Mouse (Mus musculus) MEL (cell line): Measurements from ENCODE around the gene Cntfr. TPM values are rescaled to one million over a fixed set of nuclear protein-coding genes. Genes with fewer than 3 reads are reported as not detected.

Source experiments
- DNase-seq: peaks from one replicate; pipeline ENCODE4 v3.0.0; 2011; ENCODE audit warnings: low read depth, low spot score
- H3K27ac ChIP-seq: 2 replicates; pipeline ENCODE4 v1.5.1; 2012; ENCODE audit warnings: low read depth, mild to moderate bottlenecking, control low read depth, low read length, moderate library complexity; ENCODE audit not compliant: control insufficient read depth
- H3K27me3 ChIP-seq, 2 experiments: fragments of 150-350 bp in 1 of 2; sonication (generic) in 1 of 2; 2 replicates each; pipeline ENCODE4 v1.6.1; 2012; ENCODE audit warnings: low read length in 2 of 2, mild to moderate bottlenecking in 2 of 2, improper control_type of control experiment in 1 of 2, moderate library complexity in 1 of 2; ENCODE audit not compliant: insufficient read depth in 2 of 2, control insufficient read depth in 1 of 2
- H3K36me3 ChIP-seq, 2 experiments: 2 replicates each; pipeline ENCODE4 v1.6.1; 2012 to 2014; ENCODE audit warnings: low read length in 2 of 2, improper control_type of control experiment in 1 of 2, inconsistent platforms in 1 of 2, mild to moderate bottlenecking in 1 of 2; ENCODE audit not compliant: insufficient read depth in 2 of 2, control insufficient read depth in 1 of 2
- H3K4me1 ChIP-seq, 2 experiments: fragments of 150-350 bp in 1 of 2; sonication (generic) in 1 of 2; 2 replicates each; pipeline ENCODE4 v1.6.1; 2012; ENCODE audit warnings: low read length in 2 of 2, improper control_type of control experiment in 1 of 2, mild to moderate bottlenecking in 1 of 2; ENCODE audit not compliant: insufficient read depth in 2 of 2, control insufficient read depth in 1 of 2
- H3K4me3 ChIP-seq, 2 experiments: fragments of 150-350 bp in 1 of 2; sonication (generic) in 1 of 2; 2 replicates each; pipeline ENCODE4 v1.5.1; 2012; ENCODE audit warnings: low read depth in 2 of 2, low read length in 2 of 2, mild to moderate bottlenecking in 2 of 2, moderate library complexity in 2 of 2, control low read depth in 1 of 2, improper control_type of control experiment in 1 of 2; ENCODE audit not compliant: control insufficient read depth in 1 of 2, insufficient read depth in 1 of 2
- H3K79me2 ChIP-seq: 2 replicates; pipeline ENCODE4 v1.6.1; 2012; ENCODE audit warnings: mild to moderate bottlenecking, low read length, moderate library complexity; ENCODE audit not compliant: control insufficient read depth, poor library complexity, insufficient read depth
- H3K9ac ChIP-seq: 2 replicates; pipeline ENCODE4 v1.6.1; 2012; ENCODE audit warnings: low read depth, mild to moderate bottlenecking, control low read depth, low read length, moderate library complexity; ENCODE audit not compliant: control insufficient read depth, poor library complexity, severe bottlenecking
- H3K9me3 ChIP-seq: fragments of 150-350 bp; sonication (generic); replicated peaks from 2 replicates; pipeline ENCODE4 v1.6.1; 2012; ENCODE audit warnings: mild to moderate bottlenecking, low read length, improper control_type of control experiment, moderate library complexity; ENCODE audit not compliant: insufficient read depth
- BHLHE40 ChIP-seq: IDR thresholded peaks from 2 replicates; pipeline ENCODE4 v1.6.1; 2012; ENCODE audit warnings: low read depth, mild to moderate bottlenecking, inconsistent platforms, low read length, improper control_type of control experiment, borderline replicate concordance
- CHD1 ChIP-seq: IDR thresholded peaks from 2 replicates; pipeline ENCODE4 v1.6.1; 2012; ENCODE audit warnings: low read depth, mild to moderate bottlenecking, inconsistent platforms, low read length, improper control_type of control experiment
- CTCF ChIP-seq, 3 experiments: IDR thresholded peaks in 2 of 3; conservative IDR thresholded peaks in 1 of 3; 2 replicates each; pipeline ENCODE4 v1.5.1; 2011 to 2012; ENCODE audit warnings: low read length in 3 of 3, low read depth in 2 of 3, mild to moderate bottlenecking in 2 of 3, improper control_type of control experiment in 1 of 3, inconsistent platforms in 1 of 3, mixed read lengths in 1 of 3, moderate library complexity in 1 of 3; ENCODE audit not compliant: control insufficient read depth in 1 of 3, insufficient read depth in 1 of 3, poor library complexity in 1 of 3, severe bottlenecking in 1 of 3
- EP300 ChIP-seq, 2 experiments: IDR thresholded peaks; 2 replicates each; pipeline ENCODE4 v1.6.1; 2011; ENCODE audit warnings: improper control_type of control experiment in 2 of 2, low read length in 2 of 2, low read depth in 1 of 2, mild to moderate bottlenecking in 1 of 2
- MAFK ChIP-seq: IDR thresholded peaks from 2 replicates; pipeline ENCODE4 v1.6.1; 2011; ENCODE audit warnings: low read depth, mild to moderate bottlenecking, low read length, improper control_type of control experiment, borderline replicate concordance
- MAX ChIP-seq: IDR thresholded peaks from 2 replicates; pipeline ENCODE4 v1.6.1; 2011; ENCODE audit warnings: low read length, improper control_type of control experiment
- MYB ChIP-seq: IDR thresholded peaks from 2 replicates; pipeline ENCODE4 v1.6.1; 2011; ENCODE audit warnings: mild to moderate bottlenecking, low read depth, low read length, improper control_type of control experiment
- NELFE ChIP-seq: IDR thresholded peaks from 2 replicates; pipeline ENCODE4 v1.6.1; 2011; ENCODE audit warnings: low read depth, low read length, improper control_type of control experiment
- NRF1 ChIP-seq: IDR thresholded peaks from 2 replicates; pipeline ENCODE4 v1.6.1; 2014; ENCODE audit warnings: low read depth, mild to moderate bottlenecking, inconsistent platforms, low read length, improper control_type of control experiment, moderate library complexity; ENCODE audit not compliant: poor library complexity, insufficient read depth, severe bottlenecking
- POLR2AphosphoS2 ChIP-seq: IDR thresholded peaks from 2 replicates; pipeline ENCODE4 v1.6.1; 2011; ENCODE audit warnings: low read length, improper control_type of control experiment
- POLR2AphosphoS5 ChIP-seq: IDR thresholded peaks from 2 replicates; pipeline ENCODE4 v1.6.1; 2012; ENCODE audit warnings: low read depth, borderline replicate concordance, mild to moderate bottlenecking, inconsistent platforms, low read length, moderate library complexity, mixed read lengths
- RAD21 ChIP-seq: IDR thresholded peaks from 2 replicates; pipeline ENCODE4 v1.6.1; 2011; ENCODE audit warnings: mild to moderate bottlenecking, low read depth, low read length, improper control_type of control experiment
- RCOR1 ChIP-seq: IDR thresholded peaks from 2 replicates; pipeline ENCODE4 v1.6.1; 2012; ENCODE audit warnings: low read depth, mild to moderate bottlenecking, inconsistent platforms, low read length, improper control_type of control experiment
- SMC3 ChIP-seq: IDR thresholded peaks from 2 replicates; pipeline ENCODE4 v1.6.1; 2011; ENCODE audit warnings: low read depth, low read length, improper control_type of control experiment
- UBTF ChIP-seq: IDR thresholded peaks from 2 replicates; pipeline ENCODE4 v1.6.1; 2012; ENCODE audit warnings: low read depth, mild to moderate bottlenecking, inconsistent platforms, low read length, improper control_type of control experiment, moderate library complexity, borderline replicate concordance; ENCODE audit not compliant: insufficient read depth
- ZC3H11A ChIP-seq: IDR thresholded peaks from 2 replicates; pipeline ENCODE4 v1.6.1; 2012; ENCODE audit warnings: low read depth, mild to moderate bottlenecking, inconsistent platforms, low read length, improper control_type of control experiment
- polyA plus RNA-seq, 2 experiments: library from polyadenylated mRNA; stranded (reverse) in 1 of 2; unstranded in 1 of 2; fragments of >175 nt in 1 of 2; fragments of >200 nt in 1 of 2; gene quantifications; 2 replicates each; pipeline versions ENCODE4 v1.2.1 to v1.2.4; 2012; ENCODE audit warnings: low replicate concordance in 2 of 2, low read depth in 1 of 2; ENCODE audit not compliant: insufficient read length in 2 of 2, insufficient read depth in 1 of 2, missing spikeins in 1 of 2
- total RNA-seq: library from RNA; depleted of rRNA; stranded (reverse); fragments of 300-350 nt; gene quantifications from 2 replicates; pipeline ENCODE4 v1.2.3, GENCODE M21; 2012

The Cntfr gene
- total and polyA plus RNA-seq, 3 experiments = not detected

DNA sequence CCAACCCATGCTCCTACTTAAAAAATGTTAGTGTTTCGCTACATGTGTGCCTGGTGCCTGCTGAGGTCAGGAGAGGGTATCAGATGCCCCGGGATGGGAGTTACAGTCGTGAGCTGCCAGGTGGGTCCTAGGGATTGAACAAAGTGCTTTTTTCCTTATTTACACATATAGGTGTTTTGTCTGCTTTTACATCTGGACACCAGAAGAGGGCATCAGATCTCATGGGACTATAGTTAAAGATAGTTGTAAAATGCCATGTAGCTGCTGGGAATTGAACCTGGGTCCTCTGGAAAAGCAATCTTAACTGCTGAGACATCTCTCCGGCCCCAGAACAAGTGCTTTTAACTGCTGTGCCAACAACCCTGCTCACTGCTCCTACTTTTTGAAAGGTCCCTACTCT, 13.3 kb upstream of the Cntfr start:
- Histone ChIP-seq H3K36me3 (no peaks in the 10 kb centered on the region; a peak in 1 of 4 replicates), H3K9ac (no peak overlapping the region), H3K4me1 (peaks cover 0 to 10% of the 10 kb centered on the region in 2 experiments; a peak in 2 of 4 replicates), H3K79me2 (peaks cover 19% of the 10 kb centered on the region), H3K27ac (no peak overlapping the region), H3K9me3 (no peaks in the 10 kb centered on the region), H3K4me3 (no peak overlapping the region)
- peak; percentile 46 for DNase-seq
- TF ChIP-seq SMC3 (peak; percentile 38), NRF1 (no peak), RAD21 (peak; percentile 19), CTCF (IDR thresholded peaks at IDR 0.05 in 2 of 3, conservative IDR thresholded peaks at IDR 0.05 in 1 of 3; ENCODE audit: control insufficient read depth in 1 of 3, insufficient read depth in 1 of 3, low read depth in 2 of 3, low read length in 3 of 3, poor library complexity in 1 of 3, severe bottlenecking in 1 of 3) (peak in 2 of 3 experiments; percentile 34 to 48; a peak in 3 of 6 replicates)
- TF ChIP-seq, all 39 proteins: peak for 3
- no peaks in the 10 kb centered on the region for H3K27me3 ChIP-seq

- Histone ChIP-seq H3K9me3 (no peaks in the 10 kb centered on the region), H3K36me3 (no peaks in the 10 kb centered on the region; a peak in 1 of 4 replicates), H3K4me1 (peaks cover 0 to 10% of the 10 kb centered on the region in 2 experiments; a peak in 2 of 4 replicates), H3K9ac (no peak overlapping the region), H3K79me2 (peaks cover 16% of the 10 kb centered on the region), H3K4me3 (no peak overlapping the region), H3K27ac (no peak overlapping the region)
- peak; percentile 87 for TF ChIP-seq SMC3
- peak; percentile 95 for TF ChIP-seq RAD21
- TF ChIP-seq MAX = no peak
- TF ChIP-seq ZC3H11A = peak; percentile 67
- no peak for TF ChIP-seq UBTF
- TF ChIP-seq CHD1 = no peak
- no peak for TF ChIP-seq MAFK
- TF ChIP-seq CTCF (IDR thresholded peaks at IDR 0.05 in 2 of 3, conservative IDR thresholded peaks at IDR 0.05 in 1 of 3; ENCODE audit: control insufficient read depth in 1 of 3, insufficient read depth in 1 of 3, low read depth in 2 of 3, low read length in 3 of 3, poor library complexity in 1 of 3, severe bottlenecking in 1 of 3) = peak in 2 of 3 experiments; percentile 61 to 90; a peak in 4 of 6 replicates
- TF ChIP-seq POLR2AphosphoS5 = no peak
- no peak for TF ChIP-seq EP300 (IDR thresholded peaks at IDR 0.05; ENCODE audit: low read depth in 1 of 2, low read length in 2 of 2)
- TF ChIP-seq, all 39 proteins: peak for 4
- DNase-seq = peak; percentile 79
- H3K27me3 ChIP-seq = no peaks in the 10 kb centered on the region
Observed at GRCm38 (mm10) chr4:41708192-41708745, 11.4 kb upstream of the Cntfr start.

DNA sequence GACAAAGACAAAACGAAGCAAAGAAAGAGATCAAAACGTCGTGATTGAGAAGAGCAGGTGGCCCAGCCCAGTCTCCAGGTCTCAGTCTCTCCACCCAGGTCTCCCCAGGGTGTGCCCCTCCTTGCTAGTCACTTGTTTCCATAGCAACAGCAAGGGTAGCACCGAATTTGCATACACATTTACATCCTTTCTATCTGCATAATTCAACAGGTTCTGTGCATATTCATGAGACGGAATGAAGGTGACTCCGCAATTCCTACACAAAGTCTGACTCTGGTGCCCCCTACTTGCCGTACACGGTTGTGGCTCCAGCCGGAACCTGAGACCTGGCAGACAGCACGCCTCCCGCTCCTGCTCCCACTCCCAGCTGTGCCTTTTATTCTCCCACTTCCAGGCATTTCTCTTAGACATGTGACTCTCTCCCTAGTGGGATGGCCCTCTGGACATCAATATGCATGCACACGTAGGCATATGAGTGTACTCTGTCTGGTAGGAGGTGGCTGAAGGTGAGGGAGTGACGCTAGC, 10.2 kb upstream of the Cntfr start:
- Histone ChIP-seq H3K9me3 (no peaks in the 10 kb centered on the region), H3K4me3 (no peak overlapping the region), H3K4me1 (peaks cover 0 to 4% of the 10 kb centered on the region in 2 experiments; a peak in 1 of 4 replicates), H3K27ac (no peak overlapping the region), H3K9ac (no peak overlapping the region), H3K36me3 (no peaks in the 10 kb centered on the region; a peak in 1 of 4 replicates), H3K27me3 (no peaks in the 10 kb centered on the region), H3K79me2 (peaks cover 4% of the 10 kb centered on the region)
- peak; percentile 76 for DNase-seq
- no peak for TF ChIP-seq NELFE
- TF ChIP-seq MYB = 0 out of 2 replicates have a peak, but pooled peaks have one; percentile 13
- TF ChIP-seq CTCF (IDR thresholded peaks at IDR 0.05 in 2 of 3, conservative IDR thresholded peaks at IDR 0.05 in 1 of 3; ENCODE audit: control insufficient read depth in 1 of 3, insufficient read depth in 1 of 3, low read depth in 2 of 3, low read length in 3 of 3, poor library complexity in 1 of 3, severe bottlenecking in 1 of 3) = peak; percentile 39 to 69 (median 67); a peak in 5 of 6 replicates
- no peak for TF ChIP-seq POLR2AphosphoS5
- TF ChIP-seq SMC3 = peak; percentile 73
- no peak for TF ChIP-seq RCOR1
- no peak for TF ChIP-seq UBTF
- TF ChIP-seq BHLHE40 = no peak
- no peak for TF ChIP-seq MAX
- TF ChIP-seq POLR2AphosphoS2 = no peak
- peak; percentile 39 for TF ChIP-seq ZC3H11A
- TF ChIP-seq RAD21 = peak; percentile 49
